Mouse (Mus musculus) cerebellum, adult 2 months (tissue): ENCODE measurements at regions not wholly inside any gene's neighbourhood (a gene's known extent, or its start where the extent isn't known, plus 50 kb on each side); places are given as distances from the start of the nearest gene placed in this dataset.

Experiments used
- CTCF ChIP-seq: fragments of 200-500 bp; IDR thresholded peaks from 2 replicates; pipeline ENCODE4 v1.5.1; 2011; ENCODE audit warnings: low read depth, mild to moderate bottlenecking, control low read depth, low read length, moderate library complexity, borderline replicate concordance; ENCODE audit not compliant: insufficient read depth
- POLR2A ChIP-seq: fragments of 200-500 bp; IDR thresholded peaks from 2 replicates; pipeline ENCODE4 v1.6.1; 2011; ENCODE audit warnings: low read length, control low read depth, borderline replicate concordance; ENCODE audit not compliant: insufficient read depth

DNA sequence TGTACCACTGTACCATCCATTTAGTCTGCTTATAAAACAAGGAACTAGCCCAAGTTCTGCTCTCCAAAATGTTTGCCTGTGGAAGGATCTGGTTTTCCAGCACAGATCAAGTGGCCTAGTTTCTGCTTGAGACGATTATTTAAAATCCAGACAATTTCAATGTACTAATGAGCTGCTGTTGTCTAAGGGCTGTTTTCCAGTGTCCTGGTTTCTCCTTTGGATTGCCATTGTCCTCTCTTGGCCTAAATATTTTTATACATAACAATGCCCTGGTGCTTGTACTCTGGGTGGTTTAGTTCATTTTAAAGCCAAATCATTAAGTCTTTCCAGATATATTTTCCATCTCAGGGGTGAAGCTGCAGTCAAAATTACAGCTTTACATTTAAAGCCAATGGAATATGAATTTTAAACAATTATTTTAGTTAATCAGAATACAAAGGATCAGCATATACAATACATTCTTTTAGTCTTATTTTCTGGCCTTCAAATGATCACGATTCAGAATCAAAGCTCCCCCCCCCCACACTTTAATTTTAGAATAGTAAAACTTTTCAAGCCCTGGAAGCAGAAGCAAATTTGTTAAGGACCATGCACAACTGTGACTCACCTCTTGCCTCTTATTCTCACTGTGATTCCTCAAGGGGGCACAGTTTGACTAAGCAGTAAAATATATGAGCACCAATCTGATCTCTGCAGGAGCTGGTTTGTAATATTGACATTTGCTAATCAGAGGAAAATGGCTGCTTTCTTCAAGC lies 82.5 kb downstream of the Scg2 start:
- TF ChIP-seq CTCF (no peak), POLR2A (no peak)
